Mouse (Mus musculus): ENCODE results near the gene Cdc20.

DNA sequence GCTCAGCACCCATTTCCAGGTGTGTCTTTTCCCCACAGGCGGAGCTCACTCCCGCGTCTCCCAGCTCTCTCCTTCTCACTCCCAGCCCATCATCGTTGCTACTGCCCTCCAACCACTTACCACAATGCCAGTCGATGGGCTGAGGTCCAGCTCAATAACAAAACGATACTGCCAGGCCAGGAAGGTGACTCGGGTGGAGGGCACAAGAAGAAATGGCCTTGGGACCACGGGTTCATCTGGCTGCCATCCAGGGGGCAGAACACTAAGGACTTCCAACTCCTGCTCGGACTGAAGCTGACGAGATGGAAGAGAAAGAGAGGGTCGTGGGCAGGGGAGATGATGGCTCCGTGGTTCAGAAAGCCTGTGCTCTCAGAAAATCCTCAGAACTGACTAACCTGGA, 34.5 kb downstream of the Cdc20 start:
- TF ChIP-seq GATA1 (IDR thresholded peaks at IDR 0.05; ENCODE audit: borderline replicate concordance, low read length) = no peak
- no peak for TF ChIP-seq FLI1 (IDR thresholded peaks at IDR 0.05; ENCODE audit: low read length)

All from megakaryocyte, embryonic 14.5 days (primary cell).